Mouse (Mus musculus): ENCODE results near the gene Tomm6. TPM values are rescaled to one million over a fixed set of nuclear protein-coding genes. Genes with fewer than 3 reads are reported as not detected.
"Not testable (repeated sequence)": the region's sequence is repeated elsewhere in the genome, so short reads cannot be mapped to it uniquely, and the experiment has no call there.

Tomm6 gene
- total and polyA plus RNA-seq, 2 experiments from 2014 or later = 158 to 343 TPM

DNA sequence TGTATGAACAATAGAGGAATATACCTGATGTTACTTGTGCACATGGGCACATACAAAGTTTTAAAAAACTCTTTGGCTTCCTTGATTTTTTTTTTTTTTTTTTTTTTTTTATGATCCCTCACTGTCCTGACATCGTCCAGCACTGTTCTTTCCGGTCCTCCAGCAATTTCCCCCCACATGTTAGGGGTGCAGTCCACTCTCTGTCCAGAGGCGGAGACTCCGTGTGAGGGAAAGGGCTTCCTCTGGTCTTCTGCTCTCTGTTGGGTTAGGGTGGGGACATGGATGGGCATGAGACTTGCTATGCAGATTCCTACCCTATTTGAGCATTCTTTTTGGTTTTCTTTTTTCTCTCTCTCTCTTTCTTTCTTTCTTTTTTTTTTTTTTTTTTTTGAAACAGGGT lies 30.3 kb downstream of the Tomm6 start:
- H3K27me3 ChIP-seq (ENCODE audit: insufficient read depth, low read length) = no peaks in the 10 kb centered on the region
- ATAC-seq = no peak
- 86% methylated on average over 4 of the region's 4 CpGs for WGBS
- no peak overlapping the region for H3K4me3 ChIP-seq (ENCODE audit: low read length)
- no peak overlapping the region for H3K4me2 ChIP-seq (ENCODE audit: low read depth, low read length)
- no peak for TF ChIP-seq CTCF (IDR thresholded peaks at IDR 0.05; ENCODE audit: low read depth)
- no peaks in the 10 kb centered on the region for H3K4me1 ChIP-seq (ENCODE audit: insufficient read depth, low read length)
- no peak overlapping the region for H3K9ac ChIP-seq (replicated peaks; ENCODE audit: low read length)
- H3K27ac ChIP-seq = no peak overlapping the region
- no peaks in the 10 kb centered on the region for H3K9me3 ChIP-seq (ENCODE audit: low read length)
- H3K36me3 ChIP-seq (ENCODE audit: insufficient read depth, low read length) = no peaks in the 10 kb centered on the region
- DNase-seq (ENCODE audit: low spot score) = no peak

DNA sequence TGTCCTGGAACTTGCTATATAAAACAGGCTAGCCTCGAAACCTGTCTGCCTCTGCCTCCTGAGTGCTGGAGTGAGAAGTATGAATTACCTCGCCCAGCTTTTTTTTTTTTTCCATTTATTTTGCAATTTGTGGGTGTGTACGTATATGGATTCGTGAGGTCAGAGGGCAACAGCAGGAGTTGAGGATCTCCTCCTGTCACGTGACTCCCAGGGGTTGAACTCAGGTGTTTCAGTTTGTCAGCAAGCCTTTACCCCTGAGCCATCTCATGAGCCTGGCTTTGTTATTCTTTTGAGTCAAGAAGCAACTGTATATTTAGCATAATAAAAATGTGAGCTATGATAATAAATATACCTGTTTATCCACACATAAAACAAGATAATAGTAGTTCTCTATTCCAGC lies 32.5 kb downstream of the Tomm6 start:
- 84% methylated on average over 5 of the region's 5 CpGs for WGBS
- Histone ChIP-seq H3K27me3 (ENCODE audit: insufficient read depth, low read length) (no peaks in the 10 kb centered on the region), H3K4me2 (ENCODE audit: low read depth, low read length) (no peak overlapping the region), H3K36me3 (ENCODE audit: insufficient read depth, low read length) (no peaks in the 10 kb centered on the region), H3K9me3 (ENCODE audit: low read length) (no peaks in the 10 kb centered on the region), H3K4me3 (ENCODE audit: low read length) (no peak overlapping the region), H3K27ac (no peak overlapping the region), H3K9ac (replicated peaks; ENCODE audit: low read length) (no peak overlapping the region), H3K4me1 (ENCODE audit: insufficient read depth, low read length) (no peaks in the 10 kb centered on the region)
- no peak for ATAC-seq
- DNase-seq (ENCODE audit: low spot score) = no peak
- TF ChIP-seq CTCF (IDR thresholded peaks at IDR 0.05; ENCODE audit: low read depth) = no peak

DNA sequence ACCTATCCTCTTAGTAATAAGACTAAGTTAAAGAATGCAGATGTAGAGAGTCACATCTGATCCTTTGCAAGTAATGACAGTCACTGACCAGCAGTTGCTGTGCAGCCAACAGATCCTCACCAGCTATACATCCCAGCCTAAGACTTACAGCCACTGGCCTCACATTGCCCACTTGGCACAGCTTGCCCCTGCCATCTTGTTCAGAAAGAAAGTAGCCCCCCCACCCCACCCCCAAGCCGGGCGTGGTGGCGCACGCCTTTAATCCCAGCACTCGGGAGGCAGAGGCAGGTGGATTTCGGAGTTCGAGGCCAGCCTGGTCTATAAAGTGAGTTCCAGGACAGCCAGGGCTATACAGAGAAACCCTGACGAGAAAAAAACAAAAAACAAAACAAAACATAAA lies 33.8 kb downstream of the Tomm6 start:
- H3K4me3 ChIP-seq (ENCODE audit: low read length); H3K9me3 ChIP-seq (ENCODE audit: low read length); H3K36me3 ChIP-seq (ENCODE audit: insufficient read depth, low read length); H3K27ac ChIP-seq; H3K4me2 ChIP-seq (ENCODE audit: low read depth, low read length); H3K4me1 ChIP-seq (ENCODE audit: insufficient read depth, low read length); DNase-seq (ENCODE audit: low spot score); H3K9ac ChIP-seq (replicated peaks; ENCODE audit: low read length); H3K27me3 ChIP-seq (ENCODE audit: insufficient read depth, low read length); ATAC-seq: not testable (repeated sequence)
- 94% methylated on average over 8 of the region's 8 CpGs for WGBS

DNA sequence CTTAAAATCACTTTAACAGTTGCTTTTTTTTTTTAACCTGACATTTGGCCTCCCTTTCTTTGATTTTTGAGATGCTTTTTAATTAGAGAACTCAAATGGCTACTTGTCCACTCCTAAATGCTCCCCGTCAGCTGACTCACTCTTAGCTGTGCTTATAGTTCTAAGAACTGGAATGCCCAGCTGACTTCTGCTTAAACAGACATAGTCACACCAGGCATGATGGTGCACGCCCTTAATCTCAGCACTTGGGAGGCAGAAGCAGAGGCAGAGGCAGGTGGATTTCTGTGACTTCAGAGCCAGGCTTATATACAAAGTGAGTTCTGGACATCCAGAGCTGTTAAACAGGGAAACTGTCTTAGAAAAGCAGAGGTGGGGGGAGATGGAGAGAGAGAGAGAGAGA lies 36.2 kb downstream of the Tomm6 start:
- 76% methylated on average over 2 of the region's 2 CpGs for WGBS

DNA sequence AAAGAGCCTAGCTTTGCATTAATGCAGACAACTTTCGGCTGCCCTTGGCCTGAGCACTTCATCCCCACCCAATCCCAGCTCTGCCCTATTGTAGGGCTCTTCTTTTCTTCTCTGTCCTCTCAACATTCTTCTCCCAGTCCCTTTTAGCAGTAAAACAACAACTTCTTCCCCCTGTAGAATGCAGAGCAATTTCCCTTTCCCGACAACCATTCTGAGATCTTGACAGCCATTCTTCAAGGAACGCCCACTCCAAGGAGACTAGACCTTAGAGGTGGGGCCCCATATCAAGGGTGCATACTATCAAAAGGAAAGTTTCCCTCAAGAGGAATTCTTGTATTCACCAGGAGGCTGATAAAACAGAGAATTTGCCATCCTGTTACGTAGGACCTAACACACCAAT lies 39.2 kb downstream of the Tomm6 start:
- no peak overlapping the region for H3K4me3 ChIP-seq (ENCODE audit: low read length)
- H3K27ac ChIP-seq = no peak overlapping the region
- H3K9ac ChIP-seq (replicated peaks; ENCODE audit: low read length) = no peak overlapping the region
- H3K36me3 ChIP-seq (ENCODE audit: insufficient read depth, low read length) = no peaks in the 10 kb centered on the region
- no peaks in the 10 kb centered on the region for H3K9me3 ChIP-seq (ENCODE audit: low read length)
- TF ChIP-seq CTCF (IDR thresholded peaks at IDR 0.05; ENCODE audit: low read depth) = no peak
- H3K27me3 ChIP-seq (ENCODE audit: insufficient read depth, low read length) = no peaks in the 10 kb centered on the region
- WGBS = 47% methylated on average over 4 of the region's 4 CpGs
- ATAC-seq (no peak), DNase-seq (ENCODE audit: low spot score) (no peak)
- H3K4me2 ChIP-seq (ENCODE audit: low read depth, low read length) = no peak overlapping the region
- no peaks in the 10 kb centered on the region for H3K4me1 ChIP-seq (ENCODE audit: insufficient read depth, low read length)

More for the DNA sequence above, 36.2 kb downstream of the Tomm6 start:
- no peak overlapping the region for H3K4me2 ChIP-seq (ENCODE audit: low read depth, low read length)
- H3K36me3 ChIP-seq (ENCODE audit: insufficient read depth, low read length) = no peaks in the 10 kb centered on the region
- H3K27me3 ChIP-seq (ENCODE audit: insufficient read depth, low read length) = no peaks in the 10 kb centered on the region
- no peak for ATAC-seq
- DNase-seq (ENCODE audit: low spot score) = no peak
- TF ChIP-seq CTCF (IDR thresholded peaks at IDR 0.05; ENCODE audit: low read depth) = no peak
- no peak overlapping the region for H3K27ac ChIP-seq
- H3K4me3 ChIP-seq (ENCODE audit: low read length) = no peak overlapping the region
- no peak overlapping the region for H3K9ac ChIP-seq (replicated peaks; ENCODE audit: low read length)
- no peaks in the 10 kb centered on the region for H3K9me3 ChIP-seq (ENCODE audit: low read length)
- no peaks in the 10 kb centered on the region for H3K4me1 ChIP-seq (ENCODE audit: insufficient read depth, low read length)

DNA sequence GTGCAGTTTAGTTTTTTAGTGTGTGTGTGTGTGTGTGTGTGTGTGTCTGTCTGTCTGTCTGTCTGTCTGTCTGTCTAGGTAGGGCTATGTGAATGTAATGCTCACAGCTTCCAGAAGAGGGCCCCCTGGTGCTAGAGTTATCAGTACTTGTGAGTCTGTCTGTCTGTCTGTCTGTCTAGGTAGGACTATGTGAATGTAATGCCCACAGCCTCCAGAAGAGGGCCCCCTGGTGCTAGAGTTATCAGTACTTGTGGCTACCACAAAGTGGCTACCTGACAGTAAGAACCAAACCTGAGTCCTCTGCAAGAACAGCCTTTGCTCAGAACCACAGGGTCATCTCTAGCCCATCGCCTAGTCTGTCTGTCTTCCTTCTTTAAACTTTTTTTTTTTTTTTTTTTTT lies 41.5 kb downstream of the Tomm6 start:
- no peaks in the 10 kb centered on the region for H3K36me3 ChIP-seq (ENCODE audit: insufficient read depth, low read length)
- H3K27me3 ChIP-seq (ENCODE audit: insufficient read depth, low read length) = no peaks in the 10 kb centered on the region
- no peak overlapping the region for H3K4me3 ChIP-seq (ENCODE audit: low read length)
- peak; percentile 73 for TF ChIP-seq CTCF (IDR thresholded peaks at IDR 0.05; ENCODE audit: low read depth)
- no peaks in the 10 kb centered on the region for H3K9me3 ChIP-seq (ENCODE audit: low read length)
- no peak overlapping the region for H3K27ac ChIP-seq
- H3K4me1 ChIP-seq (ENCODE audit: insufficient read depth, low read length) = no peaks in the 10 kb centered on the region
- ATAC-seq (no peak), DNase-seq (ENCODE audit: low spot score) (peak; percentile 73)
- H3K4me2 ChIP-seq (ENCODE audit: low read depth, low read length) = no peak overlapping the region
- no peak overlapping the region for H3K9ac ChIP-seq (replicated peaks; ENCODE audit: low read length)
- WGBS = 78% methylated on average over 1 of the region's 1 CpGs

DNA sequence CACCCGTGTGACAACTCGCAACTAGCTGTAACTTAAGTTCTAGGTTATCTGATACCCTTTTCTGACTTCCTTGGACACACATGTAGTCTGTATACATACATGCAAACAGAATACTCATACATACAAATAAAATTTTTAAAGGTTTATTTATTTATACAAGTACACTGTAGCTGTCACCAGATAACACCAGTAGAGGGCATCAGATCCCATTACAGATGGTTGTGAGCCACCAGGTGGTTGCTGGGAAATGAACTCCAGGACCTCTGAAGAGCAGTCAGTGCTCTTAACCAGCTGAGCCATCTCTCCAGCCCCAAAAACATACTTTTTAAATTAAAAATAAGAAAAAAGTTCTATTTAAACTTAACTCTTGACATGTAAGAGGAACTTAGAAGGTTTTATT lies 45.2 kb downstream of the Tomm6 start:
- no peak for DNase-seq (ENCODE audit: low spot score)
- no peak for ATAC-seq

More for the DNA sequence above, 45.2 kb downstream of the Tomm6 start:
- Histone ChIP-seq H3K4me3 (ENCODE audit: low read length) (no peak overlapping the region), H3K36me3 (ENCODE audit: insufficient read depth, low read length) (no peaks in the 10 kb centered on the region), H3K4me2 (ENCODE audit: low read depth, low read length) (no peak overlapping the region), H3K27me3 (ENCODE audit: insufficient read depth, low read length) (no peaks in the 10 kb centered on the region), H3K9ac (replicated peaks; ENCODE audit: low read length) (no peak overlapping the region), H3K4me1 (ENCODE audit: insufficient read depth, low read length) (no peaks in the 10 kb centered on the region), H3K27ac (no peak overlapping the region), H3K9me3 (ENCODE audit: low read length) (no peaks in the 10 kb centered on the region)
- WGBS = 89% methylated on average over 2 of the region's 2 CpGs
- peak; percentile 26; the same call in 1 of the 2 replicates for TF ChIP-seq CTCF (IDR thresholded peaks at IDR 0.05; ENCODE audit: low read depth)

Other genes starting within 250 kb of the Tomm6 start
- 17.9 and 22.2 TPM in 2 replicates for gene Taf8, start 186.1 kb downstream of the Tomm6 start, total RNA-seq (2014; rRNA removed)
- gene Taf8, start 186.1 kb downstream of the Tomm6 start, polyA plus RNA-seq (2015; fragmentation: Nextera tagmentation; extraction: Ambion mirVana) = 11.8 and 12.3 TPM in 2 replicates
- 55.0 and 63.4 TPM in 2 replicates for gene Ccnd3, start 183.3 kb downstream of the Tomm6 start, total RNA-seq (2014; rRNA removed)
- 69.3 and 71.5 TPM in 2 replicates for gene Ccnd3, start 183.3 kb downstream of the Tomm6 start, polyA plus RNA-seq (2015; fragmentation: Nextera tagmentation; extraction: Ambion mirVana)
- 20.2 and 25.7 TPM in 2 replicates for gene Bysl, start 76.9 kb downstream of the Tomm6 start, total RNA-seq (2014; rRNA removed)
- 25.3 and 27.1 TPM in 2 replicates for gene Bysl, start 76.9 kb downstream of the Tomm6 start, polyA plus RNA-seq (2015; fragmentation: Nextera tagmentation; extraction: Ambion mirVana)
- 27.9 and 40.9 TPM in 2 replicates for gene Med20, start 76.8 kb downstream of the Tomm6 start, total RNA-seq (2014; rRNA removed)
- 27.3 and 27.9 TPM in 2 replicates for gene Med20, start 76.8 kb downstream of the Tomm6 start, polyA plus RNA-seq (2015; fragmentation: Nextera tagmentation; extraction: Ambion mirVana)
- 4.6 and 4.8 TPM in 2 replicates for gene Gm20517, start 76.8 kb downstream of the Tomm6 start, total RNA-seq (2014; rRNA removed)
- gene Gm20517, start 76.8 kb downstream of the Tomm6 start, polyA plus RNA-seq (2015; fragmentation: Nextera tagmentation; extraction: Ambion mirVana) = 1.2 and 1.6 TPM in 2 replicates
- 20.7 and 25.5 TPM in 2 replicates for gene Usp49, start 57.7 kb downstream of the Tomm6 start, total RNA-seq (2014; rRNA removed)
- 4.2 and 4.9 TPM in 2 replicates for gene Usp49, start 57.7 kb downstream of the Tomm6 start, polyA plus RNA-seq (2015; fragmentation: Nextera tagmentation; extraction: Ambion mirVana)
- gene Frs3, start 644 bp upstream of the Tomm6 start, total RNA-seq (2014; rRNA removed) = 143 and 153 TPM in 2 replicates
- 55.1 and 58.8 TPM in 2 replicates for gene Frs3, start 644 bp upstream of the Tomm6 start, polyA plus RNA-seq (2015; fragmentation: Nextera tagmentation; extraction: Ambion mirVana)
- 5.5 and 8.3 TPM in 2 replicates for gene Gm21981, start 6.1 kb upstream of the Tomm6 start, total RNA-seq (2014; rRNA removed)
- 0.79 and 0.85 TPM in 2 replicates for gene Gm21981, start 6.1 kb upstream of the Tomm6 start, polyA plus RNA-seq (2015; fragmentation: Nextera tagmentation; extraction: Ambion mirVana)
- 2.2 TPM in 1 of 2 replicates, not detected in the other for gene Prickle4, start 6.3 kb upstream of the Tomm6 start, total RNA-seq (2014; rRNA removed)
- 1.5 and 1.8 TPM in 2 replicates for gene Prickle4, start 6.3 kb upstream of the Tomm6 start, polyA plus RNA-seq (2015; fragmentation: Nextera tagmentation; extraction: Ambion mirVana)
- gene Pgc, start 38.5 kb upstream of the Tomm6 start, total RNA-seq (2014; rRNA removed) = 0.21 TPM in 1 of 2 replicates, not detected in the other
- gene Pgc, start 38.5 kb upstream of the Tomm6 start, polyA plus RNA-seq (2015; fragmentation: Nextera tagmentation; extraction: Ambion mirVana) = 0.14 and 0.42 TPM in 2 replicates
- gene Tfeb, start 48.6 kb upstream of the Tomm6 start, total RNA-seq (2014; rRNA removed) = 10.0 and 13.2 TPM in 2 replicates
- 6.6 TPM in 2 replicates for gene Tfeb, start 48.6 kb upstream of the Tomm6 start, polyA plus RNA-seq (2015; fragmentation: Nextera tagmentation; extraction: Ambion mirVana)
- 14.7 and 38.7 TPM in 2 replicates for gene Mdfi, start 146.3 kb upstream of the Tomm6 start, total RNA-seq (2014; rRNA removed)
- gene Mdfi, start 146.3 kb upstream of the Tomm6 start, polyA plus RNA-seq (2015; fragmentation: Nextera tagmentation; extraction: Ambion mirVana) = 2.6 TPM in 2 replicates
- 109 and 128 TPM in 2 replicates for gene Foxp4, start 236.3 kb upstream of the Tomm6 start, total RNA-seq (2014; rRNA removed)
- 29.3 and 31.3 TPM in 2 replicates for gene Foxp4, start 236.3 kb upstream of the Tomm6 start, polyA plus RNA-seq (2015; fragmentation: Nextera tagmentation; extraction: Ambion mirVana)

Measured in hindbrain, postnatal 0 days (tissue).